Mouse (Mus musculus): Measurements from ENCODE around the gene Lrch4. TPM values are rescaled to one million over a fixed set of nuclear protein-coding genes. Genes with fewer than 3 reads are reported as not detected.
A peak's percentile ranks its signal among the peaks of the same experiment; 100 is the strongest.

The Lrch4 gene
- polyA plus RNA-seq, 1 experiment from 2014 or later: 14.9 TPM

GRCm38 (mm10) chr5:137597625-137598024, 31.3 kb upstream of the Lrch4 start:
- Histone ChIP-seq H3K4me1 (ENCODE audit: control insufficient read depth, insufficient read depth, low read depth, low read length) (peaks cover 16% of the 10 kb centered on the region), H3K9me3 (ENCODE audit: control insufficient read depth, low read length) (no peaks in the 10 kb centered on the region), H3K27ac (ENCODE audit: low read depth, low read length) (no peak overlapping the region), H3K4me2 (ENCODE audit: low read length) (no peak overlapping the region), H3K4me3 (ENCODE audit: low read length) (no peak overlapping the region), H3K27me3 (replicated peaks; ENCODE audit: control insufficient read depth, insufficient read depth, low read length) (no peaks in the 10 kb centered on the region), H3K36me3 (ENCODE audit: control insufficient read depth, insufficient read depth, low read length) (peaks cover 2% of the 10 kb centered on the region), H3K9ac (ENCODE audit: low read depth, low read length) (no peak overlapping the region)
- 96% methylated on average over 6 of the region's 6 CpGs for WGBS
- ATAC-seq: no peak

GRCm38 (mm10) chr5:137598100-137598826, 30.7 kb upstream of the Lrch4 start:
- ATAC-seq: no peak
- Histone ChIP-seq H3K4me3 (ENCODE audit: low read length) (no peak overlapping the region), H3K9ac (ENCODE audit: low read depth, low read length) (no peak overlapping the region), H3K9me3 (ENCODE audit: control insufficient read depth, low read length) (no peaks in the 10 kb centered on the region), H3K36me3 (ENCODE audit: control insufficient read depth, insufficient read depth, low read length) (peaks cover 2% of the 10 kb centered on the region), H3K27me3 (replicated peaks; ENCODE audit: control insufficient read depth, insufficient read depth, low read length) (no peaks in the 10 kb centered on the region), H3K27ac (ENCODE audit: low read depth, low read length) (no peak overlapping the region), H3K4me1 (ENCODE audit: control insufficient read depth, insufficient read depth, low read depth, low read length) (peaks cover 16% of the 10 kb centered on the region), H3K4me2 (ENCODE audit: low read length) (no peak overlapping the region)
- WGBS: 96% methylated on average over 2 of the region's 2 CpGs

- Histone ChIP-seq H3K27ac (ENCODE audit: low read depth, low read length) (no peak overlapping the region), H3K4me1 (ENCODE audit: control insufficient read depth, insufficient read depth, low read depth, low read length) (peaks cover 16% of the 10 kb centered on the region), H3K27me3 (replicated peaks; ENCODE audit: control insufficient read depth, insufficient read depth, low read length) (no peaks in the 10 kb centered on the region), H3K9ac (ENCODE audit: low read depth, low read length) (peak overlapping the region; percentile 86), H3K4me2 (ENCODE audit: low read length) (peak overlapping the region; percentile 86), H3K9me3 (ENCODE audit: control insufficient read depth, low read length) (no peaks in the 10 kb centered on the region), H3K4me3 (ENCODE audit: low read length) (peak overlapping the region; percentile 63), H3K36me3 (ENCODE audit: control insufficient read depth, insufficient read depth, low read length) (peaks cover 2% of the 10 kb centered on the region)
- WGBS: 56% methylated on average over 9 of the region's 9 CpGs
- no peak for ATAC-seq
Measured at GRCm38 (mm10) chr5:137599600-137599999, 29.3 kb upstream of the Lrch4 start.

GRCm38 (mm10) chr5:137600281-137600618, 28.7 kb upstream of the Lrch4 start:
- WGBS: 4% methylated on average over 19 of the region's 19 CpGs
- peaks cover 2% of the 10 kb centered on the region; the same call in 1 of the 2 replicates for H3K36me3 ChIP-seq (ENCODE audit: control insufficient read depth, insufficient read depth, low read length)
- H3K27me3 ChIP-seq (replicated peaks; ENCODE audit: control insufficient read depth, insufficient read depth, low read length): no peaks in the 10 kb centered on the region
- peak overlapping the region; percentile 86 for H3K4me2 ChIP-seq (ENCODE audit: low read length)
- H3K27ac ChIP-seq (ENCODE audit: low read depth, low read length): peak overlapping the region; percentile 27; the same call in 1 of the 2 replicates
- ATAC-seq: peak; percentile 13
- H3K4me1 ChIP-seq (ENCODE audit: control insufficient read depth, insufficient read depth, low read depth, low read length): peaks cover 16% of the 10 kb centered on the region
- peak overlapping the region; percentile 63 for H3K4me3 ChIP-seq (ENCODE audit: low read length)
- H3K9me3 ChIP-seq (ENCODE audit: control insufficient read depth, low read length): no peaks in the 10 kb centered on the region
- H3K9ac ChIP-seq (ENCODE audit: low read depth, low read length): peak overlapping the region; percentile 86

GRCm38 (mm10) chr5:137600619-137601364, 28.1 kb upstream of the Lrch4 start, which contains the start of gene Mospd3:
Gene Mospd3 (minus strand): TSS chr5:137601058.
- H3K36me3 ChIP-seq (ENCODE audit: control insufficient read depth, insufficient read depth, low read length): peaks cover 2% of the 10 kb centered on the region; the same call in 1 of the 2 replicates
- under 1% methylated on average over 37 of the region's 41 CpGs for WGBS
- peak within 1 kb of the TSS; percentile 86 for H3K4me2 ChIP-seq (ENCODE audit: low read length)
- peak within 1 kb of the TSS; percentile 86 for H3K9ac ChIP-seq (ENCODE audit: low read depth, low read length)
- peaks cover 16% of the 10 kb centered on the region for H3K4me1 ChIP-seq (ENCODE audit: control insufficient read depth, insufficient read depth, low read depth, low read length)
- peak within 1 kb of the TSS; percentile 81 for H3K27ac ChIP-seq (ENCODE audit: low read depth, low read length)
- no peaks in the 10 kb centered on the region for H3K9me3 ChIP-seq (ENCODE audit: control insufficient read depth, low read length)
- no peaks in the 10 kb centered on the region for H3K27me3 ChIP-seq (replicated peaks; ENCODE audit: control insufficient read depth, insufficient read depth, low read length)
- H3K4me3 ChIP-seq (ENCODE audit: low read length): peak within 1 kb of the TSS; percentile 63
- peak; percentile 97 for ATAC-seq

GRCm38 (mm10) chr5:137601365-137601729, 27.6 kb upstream of the Lrch4 start:
- H3K36me3 ChIP-seq (ENCODE audit: control insufficient read depth, insufficient read depth, low read length): peaks cover 2% of the 10 kb centered on the region; the same call in 1 of the 2 replicates
- H3K27ac ChIP-seq (ENCODE audit: low read depth, low read length): 0 out of 2 replicates have a peak overlapping the region, but pooled peaks have one; percentile 16
- H3K9me3 ChIP-seq (ENCODE audit: control insufficient read depth, low read length): no peaks in the 10 kb centered on the region
- no peaks in the 10 kb centered on the region for H3K27me3 ChIP-seq (replicated peaks; ENCODE audit: control insufficient read depth, insufficient read depth, low read length)
- peaks cover 16% of the 10 kb centered on the region for H3K4me1 ChIP-seq (ENCODE audit: control insufficient read depth, insufficient read depth, low read depth, low read length)
- H3K9ac ChIP-seq (ENCODE audit: low read depth, low read length): peak overlapping the region; percentile 48
- peak overlapping the region; percentile 63 for H3K4me3 ChIP-seq (ENCODE audit: low read length)
- ATAC-seq: no peak
- peak overlapping the region; percentile 81 for H3K4me2 ChIP-seq (ENCODE audit: low read length)
- WGBS: under 1% methylated on average over 22 of the region's 22 CpGs

GRCm38 (mm10) chr5:137607860-137608653, 20.9 kb upstream of the Lrch4 start:
- Histone ChIP-seq H3K27ac (ENCODE audit: low read depth, low read length) (no peak overlapping the region), H3K4me1 (ENCODE audit: control insufficient read depth, insufficient read depth, low read depth, low read length) (peaks cover 6% of the 10 kb centered on the region), H3K4me2 (ENCODE audit: low read length) (peak overlapping the region; percentile 41), H3K9ac (ENCODE audit: low read depth, low read length) (peak overlapping the region; percentile 48), H3K4me3 (ENCODE audit: low read length) (peak overlapping the region; percentile 18), H3K9me3 (ENCODE audit: control insufficient read depth, low read length) (no peaks in the 10 kb centered on the region), H3K27me3 (replicated peaks; ENCODE audit: control insufficient read depth, insufficient read depth, low read length) (no peaks in the 10 kb centered on the region), H3K36me3 (ENCODE audit: control insufficient read depth, insufficient read depth, low read length) (no peaks in the 10 kb centered on the region)
- no peak; the same call in 1 of the 2 replicates for ATAC-seq
- 14% methylated on average over 26 of the region's 26 CpGs for WGBS

- WGBS: 19% methylated on average over 23 of the region's 23 CpGs
- no peaks in the 10 kb centered on the region for H3K36me3 ChIP-seq (ENCODE audit: control insufficient read depth, insufficient read depth, low read length)
- H3K4me1 ChIP-seq (ENCODE audit: control insufficient read depth, insufficient read depth, low read depth, low read length): peaks cover 6% of the 10 kb centered on the region
- no peak; the same call in 1 of the 2 replicates for ATAC-seq
- peak overlapping the region; percentile 48 for H3K9ac ChIP-seq (ENCODE audit: low read depth, low read length)
- peak overlapping the region; percentile 41 for H3K4me2 ChIP-seq (ENCODE audit: low read length)
- peak overlapping the region; percentile 18 for H3K4me3 ChIP-seq (ENCODE audit: low read length)
- no peak overlapping the region for H3K27ac ChIP-seq (ENCODE audit: low read depth, low read length)
- H3K27me3 ChIP-seq (replicated peaks; ENCODE audit: control insufficient read depth, insufficient read depth, low read length): no peaks in the 10 kb centered on the region
- no peaks in the 10 kb centered on the region for H3K9me3 ChIP-seq (ENCODE audit: control insufficient read depth, low read length)
Measured at GRCm38 (mm10) chr5:137608654-137609190, 20.2 kb upstream of the Lrch4 start.
